Mouse (Mus musculus): ENCODE data around the gene Olfr1036.
"Not testable (repeated sequence)": the region's sequence is repeated elsewhere in the genome, so short reads cannot be mapped to it uniquely, and the experiment has no call there.

The Olfr1036 gene

GRCm38 (mm10) chr2:86073692-86074091, at the start of gene Olfr1036:
Gene Olfr1036, plus strand, starts transcription at chr2:86073992.
- not testable (repeated sequence) for DNase-seq (ENCODE audit: low spot score)

GRCm38 (mm10) chr2:86045561-86045960, 28.2 kb upstream of the Olfr1036 start, which contains the start of gene Olfr1034:
Gene Olfr1034, plus strand, starts transcription at chr2:86045861.
- DNase-seq (ENCODE audit: low spot score), result no peak

- not testable (repeated sequence) for DNase-seq (ENCODE audit: low spot score)
Measured at GRCm38 (mm10) chr2:86050777-86051176, 23.0 kb upstream of the Olfr1036 start.

- DNase-seq (ENCODE audit: low spot score), result not testable (repeated sequence)
Measured at GRCm38 (mm10) chr2:86063766-86064165, 10.0 kb upstream of the Olfr1036 start.

GRCm38 (mm10) chr2:86070189-86070588, 3.6 kb upstream of the Olfr1036 start:
- DNase-seq (ENCODE audit: low spot score), result no peak

GRCm38 (mm10) chr2:86080478-86080877, 6.7 kb downstream of the Olfr1036 start:
- not testable (repeated sequence) for DNase-seq (ENCODE audit: low spot score)

GRCm38 (mm10) chr2:86087285-86087684, 13.5 kb downstream of the Olfr1036 start, which contains the start of gene Olfr1037:
Gene Olfr1037, minus strand, starts transcription at chr2:86087385.
- no peak for DNase-seq (ENCODE audit: low spot score)
